Mouse (Mus musculus) left cerebral cortex, adult 18-20 months (tissue): ENCODE measurements around the gene Phox2a. TPM values are rescaled to one million over a fixed set of nuclear protein-coding genes. Genes with fewer than 3 reads are reported as not detected.

Experiments used
- DNase-seq, 2 experiments: peaks; one replicate each; pipeline ENCODE4 v3.0.0; 2021 to 2022; ENCODE audit warnings: low spot score in 2 of 2, mixed read lengths in 1 of 2
- total RNA-seq, 2 experiments: library from RNA; stranded (reverse); gene quantifications; 2 replicates each; pipeline ENCODE4 v1.2.3; 2021

The Phox2a gene
- total RNA-seq, 2 experiments from 2014 or later: 0.51 to 0.68 TPM

DNA sequence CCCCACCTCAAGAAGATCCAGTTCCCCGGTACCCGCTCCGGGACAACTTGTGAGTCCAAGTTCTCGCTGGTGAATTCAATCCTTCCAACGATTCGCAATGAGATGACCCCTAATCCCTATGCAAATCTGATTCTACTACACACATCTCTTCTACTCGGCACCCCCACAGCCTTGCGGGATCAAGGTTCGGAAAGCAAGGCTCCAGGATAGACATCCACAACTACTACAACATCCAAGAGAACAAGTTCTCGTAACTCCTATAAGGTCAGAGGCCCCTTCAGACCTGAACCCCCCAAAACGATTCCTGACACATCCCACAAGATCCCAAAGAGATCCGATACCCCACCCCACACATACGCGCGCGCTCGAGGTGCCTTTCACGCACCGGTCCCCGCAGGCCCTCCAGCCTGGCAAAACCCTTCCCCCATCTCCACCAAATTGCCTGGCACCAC is 19.1 kb downstream of the Phox2a start:
- no peak for DNase-seq

DNA sequence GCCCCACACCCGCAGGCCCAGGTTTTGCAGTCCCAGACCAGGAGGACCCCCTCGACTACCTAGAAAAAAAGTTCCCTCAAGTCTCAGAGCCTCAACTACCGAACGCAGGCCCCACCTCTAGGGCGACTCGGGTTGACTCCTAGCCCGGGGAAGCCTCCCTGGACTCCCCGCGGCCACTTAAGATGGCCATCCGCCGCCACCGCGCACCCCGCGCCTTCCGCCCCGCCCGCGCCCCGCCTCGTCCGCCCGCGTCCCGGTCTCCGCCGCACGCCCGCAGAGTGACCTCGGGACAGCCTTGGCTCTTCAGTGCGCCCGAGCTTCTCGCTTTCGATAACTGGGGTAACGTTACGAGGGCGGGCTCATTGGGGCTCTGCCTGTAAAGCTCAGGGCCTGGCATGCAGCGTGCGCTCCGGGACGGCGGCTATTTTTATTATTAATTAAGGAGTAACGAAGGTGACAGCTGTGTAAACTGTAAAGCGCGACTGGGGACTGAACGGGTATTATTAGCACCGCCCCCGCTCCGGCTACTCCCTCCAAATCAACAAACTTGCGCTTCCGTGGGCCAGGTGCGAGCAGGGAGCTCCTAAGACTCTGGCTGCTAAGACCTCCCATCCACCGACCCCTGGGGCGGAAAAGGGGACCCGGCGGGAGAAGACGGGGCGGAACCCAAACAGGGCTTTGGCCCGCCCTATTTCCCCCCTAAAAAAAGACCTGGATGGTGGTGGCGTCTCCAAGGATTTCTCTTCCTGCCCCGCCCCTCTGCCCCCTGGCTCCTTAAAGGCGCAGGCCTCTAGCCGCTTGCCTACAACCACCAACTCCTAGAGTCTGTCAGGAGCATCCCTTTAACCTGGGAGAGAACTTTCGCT is 19.7 kb downstream of the Phox2a start, which contains the start of gene Inppl1:
Inppl1 (minus strand) TSS at position 624 of the 866 bp plus-strand sequence.
- DNase-seq: peak; percentile 79 to 84

DNA sequence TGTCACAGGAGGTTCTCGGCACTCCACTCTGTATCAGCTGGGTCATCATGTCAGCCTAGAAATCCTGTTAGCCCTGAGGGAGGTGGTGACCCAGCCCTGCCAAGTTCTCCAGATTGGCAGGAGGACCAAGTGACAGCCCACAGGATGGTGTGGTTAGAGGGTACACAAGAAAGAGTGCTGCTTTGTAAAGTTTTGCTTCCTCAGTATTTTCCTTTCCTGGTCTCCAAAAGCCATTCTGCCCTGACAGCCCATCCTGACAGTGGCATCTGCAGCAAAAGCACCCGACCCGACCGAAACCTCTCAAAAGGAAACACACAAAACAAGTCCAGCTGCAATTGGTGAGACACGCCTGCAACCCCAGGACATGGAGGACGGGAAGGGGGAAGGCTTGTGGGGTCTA is 26.1 kb downstream of the Phox2a start:
- no peak for DNase-seq

DNA sequence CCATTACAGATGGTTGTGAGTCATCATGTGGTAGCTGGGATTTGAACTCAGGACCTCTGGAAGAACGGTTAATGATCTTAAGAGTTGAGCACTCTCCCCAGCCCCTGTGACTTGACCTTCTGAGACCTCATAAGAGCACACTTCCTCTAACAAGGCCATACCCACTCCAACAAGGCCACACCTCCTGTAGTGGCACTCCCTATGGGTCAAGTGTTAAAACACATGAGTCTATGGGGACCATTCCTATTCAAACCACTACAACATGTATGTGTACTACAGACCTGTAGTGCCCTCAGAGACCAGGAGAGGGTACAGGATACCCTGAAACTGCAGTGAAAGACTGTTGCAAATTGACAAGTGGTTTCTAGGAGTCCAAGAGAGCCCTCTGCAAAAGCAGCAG is 29.8 kb downstream of the Phox2a start:
- no peak for DNase-seq

DNA sequence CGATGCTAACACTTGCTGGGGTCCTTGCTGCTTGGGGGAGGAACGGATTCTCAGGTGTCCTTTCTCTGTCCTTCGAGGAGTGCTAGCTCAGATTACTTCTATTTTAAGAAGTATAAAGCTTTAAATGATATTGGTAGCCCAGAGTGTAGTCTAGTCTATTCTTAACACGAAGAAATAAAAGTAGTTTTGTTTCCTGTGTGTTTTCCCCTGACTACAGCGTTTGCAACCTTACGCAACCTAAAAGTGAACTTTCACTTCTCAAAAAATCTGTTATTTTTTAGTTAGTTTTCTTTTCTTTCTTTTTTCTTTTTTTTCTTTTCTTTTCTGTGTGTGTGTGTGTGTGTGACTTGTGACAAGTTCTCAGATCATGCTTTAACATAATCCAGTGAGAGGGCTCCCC is 33.6 kb downstream of the Phox2a start:
- no peak for DNase-seq

DNA sequence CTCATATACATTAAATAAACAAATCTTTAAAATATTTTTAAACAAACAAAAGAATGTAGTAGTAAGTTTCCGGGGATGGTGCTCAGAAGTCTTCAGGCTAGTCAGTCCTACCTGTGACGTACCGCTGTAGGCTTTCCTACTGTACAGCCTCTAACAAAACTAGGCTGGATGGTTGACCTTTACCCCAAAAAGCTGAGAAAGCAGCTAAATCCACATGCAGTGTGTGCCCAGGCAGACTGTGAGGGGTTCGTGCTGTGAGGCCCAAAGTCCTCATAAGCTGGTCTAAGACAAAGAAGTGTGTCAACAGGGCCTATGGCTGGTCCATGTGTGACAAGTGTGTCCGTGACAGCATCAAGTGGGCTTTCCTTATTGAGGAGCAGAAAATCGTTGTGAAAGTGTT is 34.7 kb downstream of the Phox2a start:
- DNase-seq: no peak

DNA sequence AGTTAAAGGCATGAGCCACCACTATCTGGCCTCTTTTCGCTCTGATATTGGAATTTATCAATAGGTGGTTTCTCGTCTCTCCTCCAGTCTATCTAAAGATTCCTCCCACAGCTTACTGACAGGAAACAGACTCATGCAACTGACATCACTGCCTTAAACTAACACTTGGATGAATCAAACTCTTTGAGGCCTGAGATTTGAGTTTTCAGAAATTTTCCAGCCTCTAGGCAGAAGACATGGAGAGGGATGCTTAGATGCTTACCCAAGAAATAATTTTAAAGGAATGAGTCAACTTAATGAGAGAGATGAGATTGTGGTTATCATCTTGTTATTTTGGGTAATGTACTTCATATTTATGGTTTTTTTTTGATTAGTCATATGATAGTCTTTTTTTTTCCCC is 35.7 kb downstream of the Phox2a start:
- DNase-seq: no peak

DNA sequence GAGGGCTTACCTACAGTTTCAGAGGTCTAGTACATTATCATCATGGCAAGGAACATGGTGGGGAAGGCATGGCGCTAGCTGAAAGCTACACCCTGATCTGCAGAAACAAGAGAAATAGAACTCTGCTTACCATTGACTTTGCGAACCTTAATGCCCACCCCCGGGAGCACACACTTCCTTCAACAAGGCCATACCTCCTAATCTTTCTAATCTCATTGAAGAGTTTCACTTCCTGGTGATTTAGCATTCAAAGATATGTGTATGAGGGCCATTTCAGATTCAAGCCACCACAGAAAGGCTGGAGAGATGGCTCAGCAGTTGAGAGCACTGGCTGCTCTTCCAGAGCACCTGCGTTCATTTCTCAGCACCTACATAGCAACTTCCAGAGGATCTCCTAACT is 39.0 kb downstream of the Phox2a start, which contains the start of gene Folr2:
Folr2 (minus strand) TSS at position 101 of the 400 bp plus-strand sequence.
- DNase-seq: no peak

DNA sequence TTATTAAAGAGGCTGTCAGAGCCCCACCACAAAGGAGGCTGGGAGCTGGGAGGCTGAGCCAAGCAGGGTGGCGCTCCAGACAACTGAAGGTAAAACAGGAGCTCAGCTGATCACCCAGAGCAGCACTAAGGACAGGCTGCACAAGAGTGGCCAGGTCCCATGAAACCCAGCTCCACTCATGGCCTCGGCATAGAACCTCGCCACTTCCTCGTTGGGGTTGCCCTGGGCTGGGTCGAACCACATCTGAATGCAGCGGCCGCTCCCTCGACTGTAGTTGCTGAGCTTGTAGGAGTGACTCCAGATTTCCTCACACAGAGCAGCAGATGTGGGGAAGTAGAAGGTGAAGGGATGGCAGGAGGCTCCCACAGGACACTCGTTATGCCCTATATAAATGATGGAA is 40.2 kb downstream of the Phox2a start:
- no peak for DNase-seq

DNA sequence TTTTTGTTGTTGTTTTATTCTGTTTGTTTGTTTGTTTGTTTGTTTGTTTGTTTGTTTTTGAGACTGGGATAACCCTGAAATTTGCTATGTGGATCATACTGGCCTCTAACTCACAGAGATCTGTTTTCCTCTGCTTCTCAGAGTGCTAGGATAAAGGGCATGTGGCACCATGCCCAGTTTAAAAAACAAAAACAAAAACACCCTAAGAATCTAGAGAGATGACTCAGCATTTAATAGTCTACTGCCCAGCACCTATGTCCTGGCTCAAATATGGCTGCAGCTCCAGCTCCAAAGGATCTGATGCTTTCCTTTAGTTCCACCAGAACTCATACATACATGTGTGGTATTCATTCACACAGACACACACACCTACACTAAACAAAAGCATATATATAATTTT is 42.9 kb downstream of the Phox2a start:
- DNase-seq: no peak

DNA sequence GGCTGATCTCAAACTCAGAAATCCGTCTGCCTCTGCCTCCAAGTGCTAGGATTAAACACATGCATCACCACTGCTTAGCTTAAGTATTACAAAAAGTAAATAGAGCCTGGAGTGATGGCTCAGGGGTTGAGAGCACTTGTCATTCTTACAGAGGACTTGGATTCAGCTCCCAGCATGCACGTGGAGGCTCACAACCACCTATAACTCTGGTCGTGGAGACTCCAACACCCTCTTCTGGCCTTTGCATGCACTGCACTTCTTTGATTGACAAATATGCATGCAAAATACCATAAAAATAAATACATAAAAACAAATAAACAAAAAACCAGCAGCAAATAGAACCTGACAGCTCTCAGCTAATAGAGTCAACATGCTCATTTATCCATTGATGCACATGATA is 44.2 kb downstream of the Phox2a start:
- DNase-seq: no peak

DNA sequence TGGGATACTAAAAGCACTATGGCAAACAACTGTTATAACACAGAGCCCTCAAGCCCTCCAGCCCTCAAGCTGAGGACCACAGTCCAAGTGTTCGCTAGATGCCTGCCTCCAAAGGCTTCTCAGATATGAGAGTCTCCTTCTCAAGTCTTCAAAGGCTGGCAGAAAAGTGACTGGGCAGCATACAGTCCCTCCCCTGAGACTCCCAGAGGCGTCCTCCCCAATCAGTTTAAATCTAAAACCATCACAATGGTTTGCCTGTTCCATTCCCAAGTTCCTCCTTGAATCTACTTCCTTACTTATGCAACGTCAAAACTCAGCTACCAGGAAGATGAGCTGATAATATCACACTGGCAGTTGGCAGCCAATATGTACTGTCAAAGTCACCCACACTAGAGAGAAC is 45.3 kb downstream of the Phox2a start, which contains the start of gene Anapc15:
Anapc15 (plus strand) TSS at position 301 of the 400 bp plus-strand sequence.
- no peak for DNase-seq

DNA sequence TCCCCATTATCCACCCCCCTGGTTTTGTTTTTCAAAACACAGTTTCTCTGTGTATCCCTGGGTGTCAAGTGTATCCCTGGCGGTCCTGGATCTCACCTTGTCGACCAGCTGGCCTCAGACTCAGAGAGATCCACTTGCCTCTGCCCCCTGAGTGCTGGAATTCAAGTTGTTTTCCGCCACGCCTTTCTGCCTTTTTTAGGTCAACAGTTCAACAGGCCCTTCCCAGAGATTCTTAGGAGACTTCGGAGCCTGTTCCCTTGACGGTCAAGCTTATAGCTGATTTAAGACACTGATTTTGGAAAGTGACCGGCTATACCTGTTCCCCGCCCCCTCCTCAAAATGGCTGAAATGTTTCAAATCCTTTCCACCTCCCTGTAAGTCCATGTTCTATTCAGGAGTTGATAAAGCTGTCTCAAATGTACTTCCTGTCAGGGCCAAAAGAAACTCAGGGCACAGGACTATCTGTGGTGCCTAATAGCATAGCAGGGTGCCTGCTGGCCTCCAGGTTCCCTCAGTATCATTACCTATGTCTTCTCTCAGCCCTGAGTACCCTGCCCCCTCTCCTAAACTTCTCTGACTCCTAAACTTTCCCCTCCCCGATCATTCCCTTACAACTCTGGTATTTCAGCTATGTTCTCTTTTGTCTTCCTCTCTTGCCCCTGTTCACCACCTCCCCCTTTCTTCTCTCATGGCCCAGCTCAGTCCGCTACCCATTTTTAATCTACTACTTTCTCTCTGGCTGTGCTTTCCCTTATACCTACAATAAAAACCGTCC is 48.6 kb downstream of the Phox2a start:
- no peak for DNase-seq

DNA sequence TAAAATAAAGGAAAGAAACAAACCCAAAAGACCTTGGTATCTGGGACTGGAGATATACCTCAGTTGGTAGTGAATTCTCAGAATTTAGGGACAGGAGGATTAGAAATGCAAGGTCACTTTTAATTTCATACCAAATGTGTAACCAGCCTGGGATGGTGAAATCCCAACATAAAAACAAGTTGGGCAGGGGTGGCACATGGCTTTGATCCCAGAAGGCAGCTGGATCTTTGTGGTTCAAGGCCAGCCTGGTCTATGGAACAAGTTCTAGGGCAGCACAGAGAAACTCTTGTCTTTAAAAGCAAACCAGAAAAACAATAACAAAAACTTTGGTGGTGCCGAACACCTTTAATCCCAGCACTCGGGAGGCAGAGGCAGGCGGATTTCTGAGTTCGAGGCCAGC is 49.4 kb downstream of the Phox2a start:
- DNase-seq: no peak

DNA sequence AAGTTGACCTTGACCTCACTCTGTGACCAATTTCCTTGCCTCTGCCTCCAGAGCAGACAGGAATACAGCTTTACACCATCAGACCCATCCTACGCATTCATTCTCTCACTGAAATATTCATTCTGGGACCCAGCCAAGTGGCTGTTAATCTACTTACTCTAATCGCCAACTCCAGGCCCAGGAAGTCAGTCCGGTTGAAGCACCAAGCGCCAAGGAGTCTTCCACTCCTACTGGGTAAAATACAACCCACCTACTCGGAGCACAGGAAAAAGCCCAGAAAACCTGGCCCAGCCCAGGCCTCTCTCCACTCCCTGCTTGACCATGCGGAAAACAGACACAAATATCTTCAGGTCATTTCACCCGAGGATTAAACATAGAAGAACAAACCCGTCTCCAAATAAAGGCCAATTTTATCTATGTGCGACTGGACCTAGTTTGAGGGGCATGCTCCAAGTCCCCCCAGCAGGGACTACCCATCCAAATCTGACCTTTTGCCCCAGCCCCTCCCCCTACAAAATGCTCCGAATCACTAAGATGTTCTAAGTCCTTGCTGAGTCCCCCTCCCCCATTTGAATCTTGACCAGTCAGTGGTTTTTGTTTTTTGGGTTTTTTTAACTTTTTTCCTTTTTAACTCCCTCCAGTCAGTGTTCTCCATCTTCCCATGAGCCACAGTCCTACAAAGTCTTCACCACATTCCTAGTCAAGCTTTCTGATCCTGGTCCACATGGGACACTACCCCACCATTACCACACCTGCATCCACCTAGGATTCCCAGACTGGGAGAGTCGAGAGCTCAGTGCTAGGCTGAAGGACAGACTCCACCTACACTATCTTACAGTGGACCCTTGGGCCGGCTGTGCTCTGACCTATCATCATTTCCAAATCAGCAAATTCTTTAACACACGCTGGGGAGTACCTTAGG is 50.4 kb downstream of the Phox2a start:
- DNase-seq: no peak

DNA sequence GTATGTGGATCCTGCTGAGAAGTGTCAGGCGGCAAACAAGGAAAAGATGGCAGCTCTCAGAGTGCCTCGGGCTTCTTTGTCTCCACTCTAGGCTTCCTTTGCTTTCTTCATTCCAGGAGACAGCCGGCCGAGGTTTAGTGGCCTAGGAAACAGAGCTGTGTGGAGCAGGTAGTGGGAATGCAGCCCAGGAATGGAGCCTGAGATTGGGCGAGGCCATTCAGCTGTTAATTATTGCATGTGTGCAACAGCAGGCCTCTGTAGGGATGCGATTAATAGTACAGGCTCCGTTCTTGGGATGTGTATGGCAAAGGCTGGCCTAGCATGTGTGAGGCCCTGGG is 51.0 kb downstream of the Phox2a start:
- no peak for DNase-seq

DNA sequence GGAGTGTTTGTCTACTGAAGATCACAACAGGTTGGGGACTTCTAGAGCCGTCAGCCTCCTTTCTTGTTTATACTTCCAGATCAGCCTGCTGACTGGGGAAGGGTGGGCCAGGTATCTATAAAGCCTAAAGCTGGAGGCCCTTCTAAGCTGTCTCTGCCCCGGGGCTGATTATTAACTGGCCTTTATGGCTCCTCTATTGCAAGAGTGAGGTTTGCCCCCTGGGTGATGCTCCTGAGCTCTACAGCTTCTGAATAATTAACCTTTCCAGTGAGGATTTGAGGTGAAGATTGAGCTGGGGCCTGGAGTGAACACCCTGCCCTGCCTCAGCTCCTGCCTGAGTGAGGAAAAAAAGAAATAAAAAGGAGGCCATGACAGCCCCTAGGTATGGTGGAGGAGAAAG is 52.5 kb downstream of the Phox2a start, which contains the start of gene Folr1:
Folr1 (minus strand) TSS at position 160 of the 400 bp plus-strand sequence.
- DNase-seq: no peak

DNA sequence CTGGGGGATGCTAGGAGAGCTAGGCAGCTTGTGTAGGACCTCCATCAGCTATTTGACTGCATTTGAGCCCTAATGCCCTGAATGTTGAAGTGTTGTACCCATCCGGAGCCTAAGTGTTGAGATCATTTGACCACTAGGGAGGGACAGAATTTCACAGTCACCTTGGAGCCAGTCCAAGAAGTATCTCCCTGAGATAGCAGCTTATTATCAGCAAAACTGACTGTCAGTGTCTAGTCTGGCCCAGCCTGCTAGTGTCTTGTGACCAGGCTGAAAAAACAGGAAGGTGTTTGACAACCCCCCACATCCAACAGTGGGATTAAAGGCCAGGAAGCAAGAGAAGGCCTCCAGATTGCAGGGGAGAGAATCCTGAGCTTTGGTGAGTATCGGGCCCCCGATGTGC is 53.2 kb downstream of the Phox2a start:
- DNase-seq: no peak
